Mouse (Mus musculus): ENCODE data around the gene Arfgef2.

DNA sequence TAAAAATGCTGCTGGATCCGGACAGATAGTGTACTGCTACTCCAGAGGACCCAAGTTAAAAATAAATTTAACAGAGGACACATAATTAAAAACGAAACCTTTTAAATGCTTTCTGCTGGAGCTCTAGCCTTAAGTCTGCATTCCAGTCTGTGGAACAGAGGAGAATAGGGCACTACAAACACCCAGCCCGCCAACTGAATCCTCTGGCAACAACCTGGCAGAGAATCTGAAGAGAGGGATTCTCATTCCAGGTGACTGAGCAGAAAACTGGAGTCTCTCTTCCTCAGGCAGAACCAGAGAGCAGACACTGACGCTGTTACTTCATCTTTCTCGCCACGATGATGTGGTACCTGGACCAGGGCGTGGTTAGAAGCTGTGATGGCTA lies 4.9 kb upstream of the Arfgef2 start:
- TF ChIP-seq CEBPB (IDR thresholded peaks at IDR 0.05; ENCODE audit: insufficient read depth, poor library complexity, severe bottlenecking) (no peak), POLR2A (IDR thresholded peaks at IDR 0.05; ENCODE audit: insufficient read length, low read depth) (no peak), E2F4 (IDR thresholded peaks at IDR 0.05; ENCODE audit: insufficient read depth) (no peak), MAX (IDR thresholded peaks at IDR 0.05; ENCODE audit: low read depth) (no peak)

All from myocyte (in vitro differentiated cells).